Mouse (Mus musculus) lung, postnatal 0 days (tissue): Measurements from ENCODE around the gene Cntnap5b. TPM values are rescaled to one million over a fixed set of nuclear protein-coding genes. Genes with fewer than 3 reads are reported as not detected.

Source experiments
- ATAC-seq: fragments of 200-750 bp; cut with Nextera tagmentation; 2 replicates; pipeline ENCODE4 v1.8.0; 2017; ENCODE audit warnings: moderate library complexity
- DNase-seq: peaks from one replicate; pipeline ENCODE4 v3.0.0-alpha.2; 2016; ENCODE audit warnings: low spot score
- H3K27ac ChIP-seq: fragments of 300-500 bp; sonication (generic); 2 replicates; pipeline ENCODE4 v1.5.1; 2014; ENCODE audit warnings: antibody characterized with exemption, mild to moderate bottlenecking, low read length, mixed read lengths
- H3K27me3 ChIP-seq: fragments of 300-500 bp; sonication (generic); replicated peaks from 2 replicates; pipeline ENCODE4 v1.6.1; 2014; ENCODE audit warnings: low read length, mixed read lengths; ENCODE audit not compliant: insufficient read depth
- H3K36me3 ChIP-seq: fragments of 300-500 bp; sonication (generic); 2 replicates; pipeline ENCODE4 v1.6.1; 2014; ENCODE audit warnings: low read length, mixed read lengths; ENCODE audit not compliant: insufficient read depth
- H3K4me1 ChIP-seq: fragments of 300-500 bp; sonication (generic); 2 replicates; pipeline ENCODE4 v1.6.1; 2014; ENCODE audit warnings: antibody characterized with exemption, low read depth, low read length, mixed read lengths; ENCODE audit not compliant: insufficient read depth
- H3K4me2 ChIP-seq: fragments of 300-500 bp; sonication (generic); replicated peaks from 2 replicates; pipeline ENCODE4 v1.6.1; 2014; ENCODE audit warnings: low read depth, mild to moderate bottlenecking, low read length, moderate library complexity, mixed read lengths
- H3K4me3 ChIP-seq: fragments of 300-500 bp; sonication (generic); 2 replicates; pipeline ENCODE4 v1.5.1; 2014; ENCODE audit warnings: low read depth, low read length
- H3K9ac ChIP-seq: fragments of 300-500 bp; sonication (generic); replicated peaks from 2 replicates; pipeline ENCODE4 v1.6.1; 2014; ENCODE audit warnings: low read depth, mild to moderate bottlenecking
- H3K9me3 ChIP-seq: fragments of 300-500 bp; sonication (generic); 2 replicates; pipeline ENCODE4 v1.6.1; 2016; ENCODE audit warnings: low read length, mixed read lengths
- CTCF ChIP-seq: IDR thresholded peaks from 2 replicates; pipeline ENCODE4 v1.5.1; 2016; ENCODE audit warnings: antibody characterized with exemption, mild to moderate bottlenecking
- EP300 ChIP-seq: IDR thresholded peaks from 2 replicates; pipeline ENCODE4 v1.6.1; 2016; ENCODE audit warnings: antibody characterized with exemption, mild to moderate bottlenecking, control low read depth
- WGBS: fragments of 180-500 bp; shearing (Covaris S2); extraction: QIAGEN DNeasy Blood & Tissue Kit; methylation state at CpG from one replicate; pipeline ENCODE4 v1.1.7; 2014; 5-methylcytosine and 5-hydroxymethylcytosine counted together
- polyA plus RNA-seq: library from polyadenylated mRNA; unstranded; fragments of >200 nt; fragmentation: Nextera tagmentation; extraction: Ambion mirVana; gene quantifications from 2 replicates; pipeline ENCODE4 v1.2.1, GENCODE M21; 2015

Gene Cntnap5b
- polyA plus RNA-seq, 1 experiment from 2014 or later, result not detected

DNA sequence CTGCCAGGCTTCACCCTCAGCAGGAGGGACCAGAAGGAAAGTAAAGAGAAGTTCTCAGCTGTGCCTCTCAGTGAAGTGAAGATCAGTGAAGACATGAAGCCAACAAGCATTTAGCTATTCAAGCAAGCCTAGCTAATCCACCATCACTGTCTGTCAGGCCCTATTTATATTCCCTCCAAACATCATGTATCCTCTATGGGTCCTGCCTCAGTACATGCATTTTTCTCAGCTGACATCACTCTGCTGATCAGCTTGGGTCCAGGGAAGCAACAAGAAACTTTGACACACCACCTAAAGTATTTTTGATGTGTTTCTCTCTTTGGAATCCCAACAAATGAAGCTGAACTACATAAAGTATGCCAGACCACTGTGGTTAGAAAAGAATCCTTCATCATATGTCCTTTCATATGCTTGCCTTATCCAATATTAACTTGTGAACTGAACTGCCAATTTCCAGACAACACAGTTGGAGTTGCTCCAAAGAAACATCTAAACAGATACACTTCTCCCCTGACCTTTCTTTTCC is 349.9 kb downstream of the Cntnap5b start:
- no peak for ATAC-seq
- H3K27ac ChIP-seq, result no peak overlapping the region
- no peak for TF ChIP-seq EP300
- TF ChIP-seq CTCF, result no peak

GRCm38 (mm10) chr1:100163588-100164357 is 391.2 kb downstream of the Cntnap5b start:
- no peak overlapping the region for H3K4me3 ChIP-seq
- no peak overlapping the region for H3K27ac ChIP-seq
- H3K36me3 ChIP-seq, result no peaks in the 10 kb centered on the region
- H3K9me3 ChIP-seq, result no peaks in the 10 kb centered on the region
- TF ChIP-seq EP300, result no peak
- no peak overlapping the region for H3K4me2 ChIP-seq
- DNase-seq (no peak), ATAC-seq (no peak)
- H3K27me3 ChIP-seq, result no peaks in the 10 kb centered on the region
- 72% methylated on average over 2 of the region's 2 CpGs for WGBS
- H3K4me1 ChIP-seq, result no peaks in the 10 kb centered on the region
- H3K9ac ChIP-seq, result no peak overlapping the region

More for the DNA sequence above, 349.9 kb downstream of the Cntnap5b start:
- H3K4me3 ChIP-seq, result no peak overlapping the region
- no peak for DNase-seq
- H3K9ac ChIP-seq, result no peak overlapping the region
- no peak overlapping the region for H3K4me2 ChIP-seq
- H3K36me3 ChIP-seq, result no peaks in the 10 kb centered on the region
- H3K27me3 ChIP-seq, result no peaks in the 10 kb centered on the region
- H3K9me3 ChIP-seq, result no peaks in the 10 kb centered on the region
- no peaks in the 10 kb centered on the region for H3K4me1 ChIP-seq

- DNase-seq (no peak), ATAC-seq (no peak)
- no peak for TF ChIP-seq EP300
- no peak for TF ChIP-seq CTCF
- Histone ChIP-seq H3K9ac (no peak overlapping the region), H3K4me1 (no peaks in the 10 kb centered on the region), H3K4me3 (no peak overlapping the region), H3K9me3 (no peaks in the 10 kb centered on the region), H3K27ac (no peak overlapping the region), H3K36me3 (no peaks in the 10 kb centered on the region), H3K27me3 (no peaks in the 10 kb centered on the region), H3K4me2 (no peak overlapping the region)
These were observed 399.0 kb downstream of the Cntnap5b start for GRCm38 (mm10) chr1:100171566-100171965.

- Histone ChIP-seq H3K9ac (no peak overlapping the region), H3K4me1 (no peaks in the 10 kb centered on the region), H3K4me3 (no peak overlapping the region), H3K9me3 (no peaks in the 10 kb centered on the region), H3K36me3 (no peaks in the 10 kb centered on the region), H3K27me3 (no peaks in the 10 kb centered on the region), H3K27ac (no peak overlapping the region), H3K4me2 (no peak overlapping the region)
- peak; percentile 95 for DNase-seq
- 86% methylated on average over 5 of the region's 5 CpGs for WGBS
- ATAC-seq, result peak; percentile 96
- no peak for TF ChIP-seq EP300
- no peak for TF ChIP-seq CTCF
These were observed 407.5 kb downstream of the Cntnap5b start for GRCm38 (mm10) chr1:100180050-100180449.

- Histone ChIP-seq H3K27ac (no peak overlapping the region), H3K27me3 (no peaks in the 10 kb centered on the region), H3K36me3 (no peaks in the 10 kb centered on the region), H3K4me1 (no peaks in the 10 kb centered on the region), H3K4me3 (no peak overlapping the region), H3K9ac (no peak overlapping the region), H3K9me3 (no peaks in the 10 kb centered on the region), H3K4me2 (no peak overlapping the region)
- TF ChIP-seq CTCF (peak; percentile 49), EP300 (no peak)
- 0 out of 2 replicates have a peak, but pooled peaks have one; percentile 17 for ATAC-seq
- peak; percentile 14 for DNase-seq
- 8% methylated on average over 5 of the region's 6 CpGs for WGBS
These were observed 459.5 kb downstream of the Cntnap5b start for GRCm38 (mm10) chr1:100231980-100232608.

- H3K4me1 ChIP-seq, result no peaks in the 10 kb centered on the region
- no peaks in the 10 kb centered on the region for H3K27me3 ChIP-seq
- H3K9me3 ChIP-seq, result no peaks in the 10 kb centered on the region
- TF ChIP-seq EP300, result no peak
- TF ChIP-seq CTCF, result no peak
- no peak overlapping the region for H3K27ac ChIP-seq
- DNase-seq, result no peak
- ATAC-seq, result no peak
- H3K4me3 ChIP-seq, result no peak overlapping the region
- no peak overlapping the region for H3K4me2 ChIP-seq
- no peaks in the 10 kb centered on the region for H3K36me3 ChIP-seq
- H3K9ac ChIP-seq, result no peak overlapping the region
These were observed 479.4 kb downstream of the Cntnap5b start for GRCm38 (mm10) chr1:100251964-100252363.
